Mouse (Mus musculus) ovary, postnatal 14 days (tissue): ENCODE data around the gene Abcc9.

Experiments
- DNase-seq: peaks from one replicate; pipeline ENCODE4 v3.0.0; 2022; ENCODE audit warnings: low spot score

Abcc9 gene

DNA sequence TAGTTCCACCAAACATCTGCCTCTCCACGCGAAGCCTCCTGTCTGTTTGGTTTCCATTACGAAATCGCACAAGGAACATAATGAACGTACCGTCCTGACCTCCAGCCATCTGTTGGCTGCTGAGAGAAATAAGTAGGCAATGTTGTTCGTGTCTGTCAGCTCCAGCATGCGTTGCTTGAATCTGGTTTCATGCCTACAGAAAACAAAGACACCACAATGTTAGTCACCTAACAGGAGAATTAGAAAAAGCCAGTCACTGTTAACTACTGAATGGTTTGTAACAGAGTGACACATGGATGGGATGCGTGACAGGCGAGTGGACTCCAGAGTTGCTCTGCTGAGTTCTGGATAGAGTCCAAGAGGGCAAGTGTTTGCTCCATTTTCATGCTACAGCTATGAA, 87.8 kb downstream of the Abcc9 start:
- DNase-seq, result no peak

DNA sequence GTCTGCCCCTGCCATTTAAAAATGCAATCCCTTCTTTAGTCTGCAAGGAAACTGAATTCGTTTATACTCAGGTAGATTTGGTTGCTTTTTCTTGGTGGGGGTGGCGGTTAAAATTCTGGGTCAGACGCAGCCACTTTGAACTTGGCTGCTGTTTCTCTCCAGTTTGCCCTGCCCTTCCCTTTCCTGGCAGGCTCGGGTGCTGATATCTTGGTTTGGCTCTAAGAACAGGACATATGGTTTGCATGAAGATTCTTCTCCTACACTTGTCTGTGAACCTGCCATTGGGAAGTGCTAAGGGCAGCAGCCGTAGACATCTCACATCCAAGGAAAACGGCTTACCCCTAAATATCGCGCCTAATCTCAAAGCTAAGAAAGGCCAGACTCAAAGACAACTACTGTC, 89.7 kb downstream of the Abcc9 start:
- no peak for DNase-seq

DNA sequence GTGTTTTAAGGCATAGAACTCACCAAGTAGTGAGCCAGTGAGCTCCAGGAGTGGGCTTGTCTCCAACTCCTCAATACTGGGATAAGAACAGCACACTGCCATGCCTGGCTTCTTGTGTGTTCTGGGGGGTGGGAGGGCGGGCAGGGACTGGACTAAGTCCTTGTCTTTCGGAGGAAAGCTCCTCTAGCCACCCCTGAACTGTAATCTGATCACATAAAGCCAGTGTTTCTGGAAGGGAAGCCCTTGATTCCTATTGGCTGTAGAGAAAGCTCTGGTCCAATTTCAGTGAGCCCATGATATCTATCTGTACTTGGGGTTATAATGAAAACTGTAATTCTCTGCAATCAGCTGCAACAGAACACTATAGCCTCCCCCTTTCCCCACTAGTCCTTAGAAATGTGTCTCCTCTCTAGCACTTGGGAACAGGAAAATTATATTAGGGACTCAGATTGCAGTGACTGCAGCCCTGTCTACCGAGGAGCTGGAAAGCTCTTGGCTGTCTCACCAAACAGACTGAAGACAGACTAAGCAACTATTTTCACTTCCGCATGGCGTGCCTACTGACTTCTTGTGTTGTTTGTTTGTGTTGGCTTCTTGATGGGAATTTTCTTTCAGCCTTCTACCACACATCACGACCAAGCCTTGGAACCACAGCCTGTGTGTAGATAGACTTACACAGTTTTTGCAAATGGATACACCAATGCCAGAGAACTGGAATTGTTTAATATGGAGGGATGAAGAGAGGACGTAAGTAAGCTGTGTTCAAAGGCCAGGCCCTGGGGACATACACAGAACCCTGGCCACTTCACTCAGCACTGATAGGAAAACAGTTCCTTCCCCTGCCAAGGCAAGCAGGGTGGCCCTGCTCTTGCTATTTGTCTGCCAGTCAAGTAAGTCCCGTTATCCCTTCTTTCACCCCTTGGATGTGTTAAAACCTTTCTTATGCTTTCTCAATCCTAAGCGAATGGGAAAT, 92.4 kb downstream of the Abcc9 start:
- no peak for DNase-seq

DNA sequence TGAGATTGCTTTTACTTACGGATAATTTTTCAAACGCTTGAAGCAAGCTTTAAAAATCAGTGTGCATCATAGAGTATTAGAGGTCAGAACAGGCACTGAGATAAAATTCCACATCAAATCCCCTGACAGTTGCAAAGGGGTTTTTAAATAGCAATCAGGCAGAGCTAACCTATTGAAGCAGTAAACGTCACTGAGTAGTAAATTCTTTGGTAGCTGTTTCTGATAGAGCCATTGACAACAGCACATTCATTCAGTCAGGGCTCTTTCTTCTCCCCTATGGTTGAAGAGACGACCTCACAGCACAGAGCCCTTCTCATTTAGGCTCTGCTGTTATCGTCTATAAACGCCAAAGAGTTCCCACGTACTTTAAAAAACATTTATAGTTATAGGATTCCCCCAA, 95.0 kb downstream of the Abcc9 start:
- DNase-seq, result no peak

DNA sequence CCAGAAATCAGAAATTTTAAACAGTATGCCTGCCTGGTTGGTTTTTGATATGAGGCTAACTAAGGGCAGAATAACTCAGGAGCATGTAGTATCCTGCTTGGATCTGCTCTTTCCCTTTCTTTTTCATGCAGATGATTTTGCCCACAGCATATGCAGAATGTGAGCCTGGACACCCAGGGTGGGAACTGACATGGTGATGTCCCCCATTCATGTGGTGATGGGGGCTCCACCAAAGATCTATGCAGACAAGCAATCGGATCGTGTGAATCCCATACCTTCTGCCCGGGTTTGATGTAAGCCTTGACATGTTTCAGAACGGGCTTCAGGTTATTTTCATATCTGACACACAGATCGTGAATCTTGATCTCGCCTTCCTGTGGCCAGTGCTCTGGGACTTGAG, 99.3 kb downstream of the Abcc9 start:
- no peak for DNase-seq

DNA sequence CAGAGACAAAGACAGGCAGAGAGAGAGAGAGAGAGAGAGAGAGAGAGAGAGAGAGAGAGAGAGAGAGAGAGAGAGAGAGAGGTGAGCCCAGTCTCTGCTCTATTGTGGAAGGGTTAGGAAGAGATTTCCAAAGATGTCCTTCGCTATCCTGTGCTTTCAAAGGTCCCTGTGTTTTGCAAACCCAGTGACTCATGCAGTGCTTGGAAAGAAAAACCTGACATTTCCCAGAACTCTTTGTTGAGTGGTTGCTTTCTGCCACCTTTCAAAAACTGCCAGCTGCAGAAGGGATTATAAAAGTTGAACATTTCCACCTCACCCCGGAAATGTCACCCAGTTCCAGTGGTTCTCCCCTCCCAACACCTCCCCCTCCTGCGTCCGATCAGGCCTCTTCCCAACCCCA, 123.3 kb downstream of the Abcc9 start:
- DNase-seq, result no peak

DNA sequence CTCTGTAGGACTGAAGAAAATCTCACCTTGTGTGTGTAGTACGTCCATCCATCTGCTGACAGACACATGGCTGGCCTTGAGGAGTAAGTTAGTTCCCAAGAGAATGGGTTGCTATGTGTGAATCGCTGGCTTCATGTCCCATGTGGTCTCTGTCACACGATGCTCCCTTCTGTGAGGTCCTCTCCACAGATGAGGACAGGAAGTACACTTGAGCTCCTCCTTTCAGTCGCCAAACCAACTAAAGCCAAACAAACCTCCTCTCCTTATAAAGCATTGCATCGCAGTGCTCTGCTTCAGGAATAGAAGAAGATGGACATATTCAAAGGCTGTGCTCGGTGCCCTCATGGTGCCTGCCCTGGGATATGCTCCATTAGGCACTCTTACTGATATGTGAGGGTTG, 124.3 kb downstream of the Abcc9 start:
- DNase-seq, result no peak

DNA sequence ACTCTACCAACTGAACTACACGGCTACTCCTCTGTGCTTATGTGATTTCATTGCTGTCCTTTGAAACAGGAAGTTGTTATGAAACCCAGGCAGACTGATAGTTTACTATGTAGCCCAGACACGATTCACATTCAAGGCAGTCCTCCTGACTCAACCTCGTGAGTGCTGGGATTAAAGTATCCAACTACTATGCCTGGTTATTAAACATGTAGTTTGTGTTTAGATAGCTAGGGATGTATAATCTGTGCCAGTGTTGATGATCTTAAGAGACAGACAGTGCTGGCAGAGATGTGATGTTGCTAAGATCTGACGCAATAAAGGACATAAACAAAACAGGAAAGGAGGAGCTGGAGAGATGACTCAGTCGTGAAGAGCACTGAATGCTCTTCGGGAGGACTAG, 129.2 kb downstream of the Abcc9 start:
- no peak for DNase-seq

DNA sequence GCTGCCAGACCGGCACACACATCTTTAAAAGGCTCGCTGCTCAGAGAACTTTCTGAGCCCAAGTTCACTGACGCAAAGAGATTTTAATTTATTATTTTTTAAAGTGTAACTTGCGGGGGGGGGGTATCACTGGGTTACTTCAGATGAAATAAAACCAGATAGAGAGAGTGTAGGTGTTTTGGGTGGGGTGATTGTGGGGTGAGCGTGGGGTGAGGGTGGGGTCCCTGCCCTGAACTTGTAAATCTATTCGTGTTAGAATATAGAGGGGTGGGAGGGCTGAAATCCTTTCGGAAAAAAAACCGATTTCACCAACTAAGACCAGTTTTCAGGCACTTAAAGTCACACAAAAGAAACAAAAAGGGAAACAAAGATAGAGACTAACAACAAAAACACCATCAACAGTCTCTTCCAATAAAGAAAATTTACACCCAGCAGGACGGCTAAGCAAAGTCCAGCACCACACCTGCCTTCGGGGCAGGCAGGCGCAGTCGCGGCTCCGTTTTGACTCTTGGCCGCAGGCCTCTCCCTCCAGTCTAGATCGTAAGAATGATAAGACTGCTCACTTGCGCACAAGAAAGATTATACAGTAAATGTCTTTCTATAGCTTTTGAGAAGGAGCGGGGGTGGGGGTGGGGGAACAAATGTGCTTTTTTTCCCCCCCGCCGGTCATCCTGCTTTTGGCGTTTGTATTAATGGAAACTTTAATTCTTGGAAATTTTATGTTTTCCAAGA, 130.3 kb downstream of the Abcc9 start:
- DNase-seq, result no peak

DNA sequence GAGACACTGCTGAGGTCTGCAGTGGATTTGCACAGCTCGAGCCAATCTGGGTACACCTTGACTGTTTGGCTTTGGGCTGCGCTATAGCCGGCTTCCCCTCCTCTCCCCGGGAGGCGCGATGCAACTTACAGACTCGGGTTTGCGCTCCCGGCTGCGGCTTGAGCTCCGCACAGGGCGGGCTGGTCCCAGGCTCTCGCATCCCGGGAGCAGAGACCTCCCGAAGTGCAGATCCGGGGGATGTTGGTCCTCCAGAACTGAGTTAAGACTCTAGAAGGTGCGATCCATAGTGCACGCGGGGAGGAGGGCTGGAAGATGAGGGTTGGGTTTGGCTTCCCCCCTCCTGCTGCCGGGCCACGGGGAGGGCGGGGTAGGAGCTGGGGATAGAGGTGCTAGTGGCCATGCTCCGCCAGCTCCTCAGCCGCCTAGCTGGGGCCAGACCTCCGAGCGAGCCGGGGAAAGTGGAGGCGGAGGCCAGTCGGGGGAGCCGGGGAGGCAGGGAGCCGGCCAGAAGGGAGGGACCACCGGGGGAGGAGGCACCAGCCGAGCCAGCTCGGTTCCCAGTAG, 131.0 kb downstream of the Abcc9 start, which contains the start of gene Kcnj8:
Kcnj8 (minus strand) TSS at position 560 of the 564 bp plus-strand sequence.
- DNase-seq, result peak; percentile 70

DNA sequence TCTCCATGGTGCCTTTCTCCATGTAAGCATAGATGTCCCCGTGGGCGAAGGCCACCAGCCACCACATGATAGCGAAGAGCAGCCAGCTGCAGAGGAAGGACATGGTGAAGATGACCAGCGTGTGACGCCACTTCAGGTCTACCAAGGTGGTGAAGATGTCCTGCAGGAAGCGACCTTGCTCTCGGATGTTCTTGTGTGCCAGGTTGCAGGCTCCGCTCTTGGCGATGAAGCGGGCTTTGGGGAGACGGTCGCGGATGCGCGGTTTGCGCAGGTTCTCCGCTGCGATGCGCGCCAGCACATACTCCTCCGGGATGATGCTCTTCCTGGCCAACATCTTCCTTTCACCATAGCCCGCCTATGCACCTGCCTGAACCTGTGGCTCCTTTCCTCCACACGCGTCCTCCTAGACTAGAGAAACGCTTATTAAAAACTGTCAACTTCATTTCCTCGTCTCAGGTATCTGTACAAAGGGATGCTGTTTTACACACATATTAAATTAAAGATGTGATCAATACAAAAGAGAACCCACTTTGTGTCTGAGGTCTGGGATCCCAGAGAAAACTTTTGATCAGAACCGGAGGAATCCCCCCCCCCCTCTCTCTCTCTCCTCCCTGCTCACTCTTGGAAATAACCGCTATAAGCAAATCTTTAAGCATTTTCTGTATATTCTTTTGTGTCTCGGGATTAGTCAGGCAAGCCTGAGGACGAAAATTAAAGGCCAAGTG, 131.9 kb downstream of the Abcc9 start:
- no peak for DNase-seq

DNA sequence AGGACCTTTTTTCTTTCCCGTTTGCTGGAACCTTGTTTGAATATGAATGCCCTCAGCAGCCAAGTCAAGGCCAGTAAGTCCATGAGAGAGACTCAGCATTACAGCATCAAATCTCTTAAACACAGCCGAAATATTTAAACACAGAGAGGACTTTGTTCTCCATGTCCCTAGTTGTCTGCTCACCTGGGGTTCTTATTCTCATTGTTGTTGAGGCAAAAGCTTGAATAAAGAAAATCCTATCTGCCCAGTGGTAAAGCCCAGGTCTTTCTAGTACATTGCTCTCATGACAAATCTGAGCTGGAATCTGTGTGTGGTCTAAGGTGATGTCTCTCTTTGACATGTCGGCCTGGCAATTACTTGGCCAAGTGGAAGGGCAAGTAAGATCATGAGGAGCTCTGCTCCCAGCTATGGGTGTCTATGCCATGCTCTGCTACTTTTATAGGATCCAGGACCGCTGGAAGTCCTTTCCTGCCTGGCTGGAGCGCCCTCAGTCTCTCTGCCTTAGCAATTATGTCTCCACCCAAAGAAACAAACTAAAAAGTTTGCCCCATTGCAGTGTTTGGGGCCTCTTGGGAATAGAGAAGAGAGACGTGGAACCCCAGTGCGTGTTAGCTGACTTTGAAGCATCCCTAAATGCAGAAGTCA, 133.3 kb downstream of the Abcc9 start:
- DNase-seq, result no peak

DNA sequence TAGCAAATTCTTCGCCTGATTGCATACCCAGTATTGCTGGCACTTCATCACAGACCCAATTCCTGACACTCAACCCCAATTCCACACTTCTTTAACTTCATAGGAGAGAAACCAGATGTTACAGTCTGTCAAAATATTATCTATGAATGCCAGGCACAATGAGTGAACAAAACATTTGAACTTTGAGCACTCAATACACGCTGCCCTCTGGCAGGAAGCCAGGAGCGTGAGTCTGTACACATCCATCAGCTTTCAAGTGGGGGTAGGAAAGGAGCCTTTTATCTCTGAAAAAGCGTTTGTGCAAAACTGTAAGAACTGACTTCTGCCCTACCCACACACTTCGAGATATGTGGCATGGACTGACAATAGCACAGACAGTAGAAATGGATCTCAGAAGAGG, 134.7 kb downstream of the Abcc9 start:
- DNase-seq, result no peak

DNA sequence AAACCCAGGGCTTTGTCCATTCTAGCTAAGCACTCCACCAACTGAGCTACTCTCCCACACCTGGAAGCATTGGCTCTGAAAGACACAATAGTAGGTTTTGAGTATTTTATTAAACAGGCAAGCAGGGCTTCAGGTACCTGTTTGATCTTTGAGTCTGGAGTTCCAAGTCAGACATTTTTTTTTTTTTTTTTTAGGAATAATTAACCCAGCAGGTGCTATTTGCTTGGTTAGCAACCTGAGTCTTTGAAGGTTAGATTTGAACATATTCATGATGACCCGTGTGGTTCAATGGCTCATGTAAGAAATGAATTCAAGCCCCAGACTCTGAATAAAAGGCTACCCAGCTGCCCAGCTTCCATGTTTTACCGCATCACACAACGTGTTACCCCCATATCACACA, 137.4 kb downstream of the Abcc9 start:
- DNase-seq, result no peak

DNA sequence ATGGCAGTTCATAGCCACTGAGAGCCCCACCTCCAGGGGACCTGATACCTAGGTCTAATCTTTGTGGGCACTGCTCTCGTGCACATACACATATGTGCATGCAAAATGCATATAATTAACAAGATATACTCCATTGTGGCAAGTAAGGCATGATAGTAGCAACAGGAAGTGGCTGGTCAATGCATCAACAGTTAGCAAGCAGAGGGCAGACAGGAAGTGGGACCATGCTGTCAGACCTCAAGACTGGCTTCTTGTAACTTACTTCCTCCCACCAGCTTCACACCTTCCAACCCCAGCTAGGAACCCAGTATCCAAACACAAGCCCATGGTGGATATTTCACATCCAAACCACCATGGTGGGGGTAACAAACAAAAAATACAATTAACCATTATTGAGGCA, 141.0 kb downstream of the Abcc9 start:
- DNase-seq, result no peak

DNA sequence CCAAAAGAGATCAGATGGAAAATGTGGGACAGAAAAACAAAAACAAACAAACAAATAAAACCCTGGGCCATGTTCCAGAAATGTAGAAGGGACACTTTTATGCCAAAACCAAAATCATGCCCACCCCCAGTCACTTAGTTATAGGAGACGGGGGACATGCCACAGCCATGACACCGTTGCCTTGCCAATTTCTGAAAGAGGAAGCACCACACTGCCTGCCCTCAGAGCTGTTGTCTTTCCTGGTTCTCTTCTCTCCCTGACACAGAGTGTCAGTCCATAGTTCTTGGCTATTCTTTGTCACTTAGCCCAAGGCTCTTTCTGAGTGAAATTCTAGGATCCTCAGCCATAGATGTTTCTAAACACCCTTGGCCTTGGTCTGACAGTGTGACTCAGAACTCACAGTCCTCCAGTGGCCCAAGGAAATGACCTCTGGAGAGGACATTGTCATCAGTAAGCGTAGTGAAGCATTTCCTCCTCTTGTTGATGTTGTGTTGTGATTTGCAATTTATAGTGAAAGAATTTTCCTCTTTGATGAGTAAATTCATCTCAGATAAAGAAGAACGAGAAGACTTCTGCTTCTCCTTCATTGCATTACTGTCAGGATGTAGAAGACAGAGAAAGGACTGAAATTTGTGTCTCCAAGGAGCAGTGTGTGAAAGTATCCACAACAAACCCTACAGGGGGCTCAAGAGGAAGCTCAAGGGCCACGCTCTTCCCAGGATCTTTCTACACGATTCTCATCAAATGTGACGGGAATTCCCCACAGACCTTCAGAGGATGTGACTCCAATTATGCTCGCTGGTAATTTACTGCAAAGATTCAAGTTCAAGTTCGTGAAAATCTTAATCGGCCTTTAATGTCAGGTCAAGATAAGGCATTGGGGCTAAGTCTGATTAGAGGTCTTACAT, 143.1 kb downstream of the Abcc9 start:
- DNase-seq, result no peak

DNA sequence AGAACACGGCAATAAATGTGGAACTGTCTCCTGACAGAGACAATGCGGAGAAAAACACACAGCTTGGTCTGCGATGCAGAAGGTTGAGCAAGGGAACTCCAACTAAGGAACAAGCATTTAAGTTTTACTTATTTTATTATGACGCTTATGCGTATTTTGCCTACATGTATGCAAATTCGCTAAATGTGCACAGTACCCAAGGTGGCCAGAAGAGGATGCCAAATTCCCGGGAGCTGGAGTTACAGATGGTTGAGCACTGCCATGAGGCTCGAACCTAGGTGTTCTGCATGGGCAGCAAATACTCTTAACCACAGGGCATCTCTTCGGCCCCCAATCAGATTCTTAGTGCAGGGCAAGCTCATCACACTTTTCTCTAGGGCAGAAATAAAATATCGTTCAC, 144.0 kb downstream of the Abcc9 start:
- no peak for DNase-seq

DNA sequence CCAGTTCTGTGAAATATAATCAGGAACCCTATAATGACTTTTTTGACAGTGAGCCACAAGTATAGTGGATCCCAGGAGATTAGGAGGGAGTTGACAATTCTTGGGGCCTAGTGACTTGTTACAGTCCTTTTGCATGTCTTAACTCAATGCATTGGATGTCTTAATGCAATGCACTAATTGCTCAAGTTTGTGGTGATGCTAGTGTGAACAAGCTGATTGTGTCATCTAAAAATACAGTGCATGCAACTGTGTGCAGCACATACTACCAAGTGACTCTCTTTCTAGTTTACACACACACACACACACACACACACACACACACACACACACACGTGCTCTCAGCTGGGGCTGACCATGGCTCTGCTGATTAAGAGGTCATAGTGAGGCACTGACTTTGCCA, 146.1 kb downstream of the Abcc9 start:
- no peak for DNase-seq

DNA sequence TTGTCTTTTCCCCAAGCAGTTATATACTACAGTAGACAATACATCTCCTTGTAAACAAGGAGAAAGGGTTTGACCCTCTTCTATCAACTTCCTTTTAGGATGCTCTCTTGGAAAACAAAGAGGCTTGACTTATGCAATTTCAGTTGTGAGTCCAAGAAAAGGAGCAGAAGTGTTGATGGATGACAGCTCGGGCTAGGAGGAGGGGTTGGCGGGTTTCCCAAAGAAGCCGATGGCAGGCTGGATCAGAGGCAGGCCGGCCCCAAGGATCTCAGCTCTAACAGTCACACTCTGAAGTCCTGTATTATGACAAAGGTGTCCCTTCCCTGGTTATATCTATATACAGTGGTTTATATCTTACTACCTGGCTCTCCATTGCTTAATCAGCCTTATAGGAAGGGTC, 150.6 kb downstream of the Abcc9 start:
- no peak for DNase-seq

DNA sequence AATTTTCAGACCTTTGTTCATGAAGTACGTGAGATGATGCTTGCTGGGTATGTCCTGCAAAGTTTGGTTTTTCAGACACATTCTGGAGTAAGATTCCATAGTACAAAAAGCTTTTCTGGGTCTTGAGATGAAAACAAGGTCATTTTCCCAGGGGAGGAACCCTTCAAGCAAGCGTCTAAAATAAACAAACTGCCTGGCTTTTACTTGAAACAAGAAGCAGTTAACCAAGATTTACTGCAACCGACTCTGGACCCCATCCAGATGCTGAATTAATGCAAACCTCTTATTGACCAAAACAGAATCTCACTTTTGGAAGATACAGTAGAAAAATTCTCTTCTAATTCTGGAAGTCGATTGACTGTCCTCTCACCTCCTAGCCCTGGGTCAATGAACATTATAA, 151.2 kb downstream of the Abcc9 start:
- no peak for DNase-seq

DNA sequence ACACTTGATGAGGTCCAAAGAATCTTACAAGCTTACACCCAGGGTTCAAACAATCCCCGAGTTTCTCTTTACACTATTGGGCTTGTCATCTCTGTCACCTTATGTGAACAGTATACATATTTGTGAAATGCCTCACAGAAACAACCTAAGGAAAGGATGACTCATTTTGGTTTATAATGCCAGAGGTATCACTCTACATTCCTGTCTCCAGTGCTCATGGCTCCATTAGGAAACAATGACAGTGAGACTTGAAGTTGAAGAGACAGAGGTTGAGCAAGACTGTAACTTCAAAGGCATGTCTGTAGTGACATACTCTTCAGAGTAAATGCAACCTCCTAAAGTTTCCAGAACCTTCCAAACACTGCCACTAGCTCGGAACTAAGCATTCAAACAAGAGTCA, 153.7 kb downstream of the Abcc9 start:
- DNase-seq, result no peak
